Mouse (Mus musculus): ENCODE data around the gene Baiap2l1. TPM values are rescaled to one million over a fixed set of nuclear protein-coding genes. Genes with fewer than 3 reads are reported as not detected.
A peak's percentile ranks its signal among the peaks of the same experiment; 100 is the strongest.
"Not testable (repeated sequence)": the region's sequence is repeated elsewhere in the genome, so short reads cannot be mapped to it uniquely, and the experiment has no call there.

The Baiap2l1 gene
- total and polyA plus RNA-seq, 2 experiments from 2014 or later, result 0.63 to 1.9 TPM

DNA sequence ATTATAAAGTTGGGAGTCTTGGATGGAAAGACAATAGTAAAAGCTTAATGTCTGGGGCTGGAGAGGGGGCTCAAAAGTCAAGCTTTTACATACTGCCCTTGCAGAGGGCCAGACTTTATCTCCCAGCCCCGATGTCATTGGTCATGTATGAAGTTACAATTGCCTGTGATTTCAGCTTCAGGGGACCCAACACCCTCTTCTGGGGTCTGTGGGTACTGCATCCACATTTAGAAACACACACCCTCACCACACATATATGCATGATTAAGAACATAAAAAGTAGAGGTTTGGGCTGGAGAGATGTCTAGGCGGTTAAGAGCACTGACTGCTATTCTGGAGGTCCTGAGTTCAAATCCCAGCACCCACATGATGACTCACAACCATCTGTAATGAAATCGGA is 23.9 kb upstream of the Baiap2l1 start:
- H3K27me3 ChIP-seq (ENCODE audit: insufficient read depth, low read length), result no peaks in the 10 kb centered on the region
- 77% methylated on average over 3 of the region's 3 CpGs for WGBS
- TF ChIP-seq CTCF (IDR thresholded peaks at IDR 0.05; ENCODE audit: low read depth), result peak; percentile 55
- H3K4me3 ChIP-seq (ENCODE audit: low read length), result no peak overlapping the region
- no peaks in the 10 kb centered on the region for H3K36me3 ChIP-seq (ENCODE audit: insufficient read depth, low read length)
- no peak overlapping the region for H3K9ac ChIP-seq (replicated peaks; ENCODE audit: low read length)
- DNase-seq (ENCODE audit: low spot score) (no peak), ATAC-seq (no peak)
- no peak overlapping the region for H3K4me2 ChIP-seq (ENCODE audit: low read depth, low read length)
- no peak overlapping the region for H3K27ac ChIP-seq
- no peaks in the 10 kb centered on the region for H3K4me1 ChIP-seq (ENCODE audit: insufficient read depth, low read length)
- no peaks in the 10 kb centered on the region for H3K9me3 ChIP-seq (ENCODE audit: low read length)

DNA sequence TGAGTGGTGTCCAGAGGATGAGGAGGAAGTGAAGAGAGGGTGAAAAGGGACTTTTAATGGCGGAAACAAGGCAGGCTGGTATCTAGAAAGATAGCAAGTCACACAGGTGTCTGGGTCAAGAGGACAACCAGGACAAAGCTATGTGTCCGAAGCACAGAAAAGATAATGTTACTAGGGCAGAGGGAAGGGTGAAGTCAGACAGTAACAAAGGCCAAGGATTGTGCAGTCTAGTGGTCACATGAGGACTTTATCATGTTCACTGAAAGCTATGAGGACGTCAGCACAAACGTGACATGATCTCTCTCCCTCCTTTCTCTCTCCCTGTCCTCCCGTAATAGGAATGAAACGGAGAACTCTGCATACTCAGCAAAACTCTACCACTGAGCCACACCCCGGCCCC is 22.8 kb upstream of the Baiap2l1 start:
- no peak for TF ChIP-seq CTCF (IDR thresholded peaks at IDR 0.05; ENCODE audit: low read depth)
- no peaks in the 10 kb centered on the region for H3K27me3 ChIP-seq (ENCODE audit: insufficient read depth, low read length)
- no peak overlapping the region for H3K4me2 ChIP-seq (ENCODE audit: low read depth, low read length)
- DNase-seq (ENCODE audit: low spot score) (no peak), ATAC-seq (no peak)
- 88% methylated on average over 7 of the region's 7 CpGs for WGBS
- H3K4me1 ChIP-seq (ENCODE audit: insufficient read depth, low read length), result no peaks in the 10 kb centered on the region
- no peak overlapping the region for H3K27ac ChIP-seq
- H3K9ac ChIP-seq (replicated peaks; ENCODE audit: low read length), result no peak overlapping the region
- H3K36me3 ChIP-seq (ENCODE audit: insufficient read depth, low read length), result no peaks in the 10 kb centered on the region
- H3K9me3 ChIP-seq (ENCODE audit: low read length), result no peaks in the 10 kb centered on the region
- H3K4me3 ChIP-seq (ENCODE audit: low read length), result no peak overlapping the region

DNA sequence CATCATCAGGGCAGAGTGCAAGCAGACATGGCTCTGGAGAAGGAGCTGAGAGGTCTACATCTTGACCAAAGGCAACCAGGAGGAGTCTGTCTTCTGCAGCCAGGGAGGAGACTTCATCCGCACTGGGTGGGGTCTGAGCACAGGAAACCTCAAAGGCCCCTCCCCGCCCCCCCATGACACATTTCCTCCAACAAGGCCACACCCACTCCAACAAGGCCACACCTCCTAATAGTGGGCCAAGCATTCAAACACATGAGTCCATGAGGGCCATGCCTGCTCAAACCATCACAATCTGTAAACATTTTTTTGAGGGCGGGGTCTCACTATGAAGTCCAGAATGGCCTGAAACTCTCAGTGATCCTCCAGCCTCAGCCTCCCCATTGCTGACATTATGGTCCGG is 21.5 kb upstream of the Baiap2l1 start:
- TF ChIP-seq CTCF (IDR thresholded peaks at IDR 0.05; ENCODE audit: low read depth), result no peak
- DNase-seq (ENCODE audit: low spot score), result no peak

DNA sequence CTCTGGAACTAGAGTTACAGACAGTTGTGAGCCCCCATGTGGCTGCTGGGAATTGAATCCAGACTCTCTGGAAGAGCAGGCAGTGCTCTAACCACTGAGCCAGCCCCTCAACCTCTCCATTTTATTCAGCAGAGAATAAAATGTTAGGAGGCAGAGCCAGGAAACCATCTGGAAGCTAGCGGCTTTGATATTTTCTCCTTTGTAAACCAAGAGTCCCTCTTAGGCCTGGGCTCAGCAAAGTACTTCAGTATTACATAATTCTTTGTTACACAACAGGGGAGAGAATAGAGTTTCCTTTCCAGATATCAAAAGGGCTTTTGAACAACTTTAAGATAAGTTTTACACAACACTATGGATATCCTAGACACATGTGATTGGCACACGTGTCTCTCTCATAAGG is 15.0 kb upstream of the Baiap2l1 start:
- no peaks in the 10 kb centered on the region for H3K27me3 ChIP-seq (ENCODE audit: insufficient read depth, low read length)

More for the DNA sequence above, 21.5 kb upstream of the Baiap2l1 start:
- ATAC-seq, result no peak
- no peak overlapping the region for H3K27ac ChIP-seq
- no peaks in the 10 kb centered on the region for H3K27me3 ChIP-seq (ENCODE audit: insufficient read depth, low read length)
- H3K4me2 ChIP-seq (ENCODE audit: low read depth, low read length), result no peak overlapping the region
- no peak overlapping the region for H3K9ac ChIP-seq (replicated peaks; ENCODE audit: low read length)
- H3K9me3 ChIP-seq (ENCODE audit: low read length), result no peaks in the 10 kb centered on the region
- no peaks in the 10 kb centered on the region for H3K36me3 ChIP-seq (ENCODE audit: insufficient read depth, low read length)
- no peak overlapping the region for H3K4me3 ChIP-seq (ENCODE audit: low read length)
- H3K4me1 ChIP-seq (ENCODE audit: insufficient read depth, low read length), result no peaks in the 10 kb centered on the region
- 95% methylated on average over 4 of the region's 4 CpGs for WGBS

DNA sequence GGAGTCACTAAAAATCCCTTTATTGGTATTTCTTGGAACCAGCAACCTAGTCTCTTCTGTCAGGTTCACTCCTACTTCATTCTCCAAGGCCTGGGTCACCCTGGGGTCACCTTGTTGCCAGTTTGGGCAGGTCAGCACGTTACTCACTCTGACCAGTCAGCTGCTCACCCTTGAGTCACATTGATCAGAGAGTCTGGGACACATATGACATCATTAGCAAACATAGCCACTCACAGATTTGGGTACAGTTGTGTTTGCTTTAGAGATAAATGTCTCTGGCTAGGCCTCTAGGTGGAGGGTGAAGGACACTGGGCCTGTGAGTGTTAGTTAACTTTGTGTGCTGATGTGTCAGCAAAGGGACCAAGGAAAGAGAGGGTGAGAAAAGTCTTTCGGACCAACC is 14.3 kb upstream of the Baiap2l1 start:
- DNase-seq (ENCODE audit: low spot score), result no peak
- no peak for TF ChIP-seq CTCF (IDR thresholded peaks at IDR 0.05; ENCODE audit: low read depth)
- ATAC-seq, result no peak
- no peak overlapping the region for H3K9ac ChIP-seq (replicated peaks; ENCODE audit: low read length)
- no peaks in the 10 kb centered on the region for H3K36me3 ChIP-seq (ENCODE audit: insufficient read depth, low read length)
- H3K4me1 ChIP-seq (ENCODE audit: insufficient read depth, low read length), result no peaks in the 10 kb centered on the region
- H3K27ac ChIP-seq, result no peak overlapping the region
- H3K9me3 ChIP-seq (ENCODE audit: low read length), result no peaks in the 10 kb centered on the region
- no peaks in the 10 kb centered on the region for H3K27me3 ChIP-seq (ENCODE audit: insufficient read depth, low read length)
- H3K4me2 ChIP-seq (ENCODE audit: low read depth, low read length), result no peak overlapping the region
- no peak overlapping the region for H3K4me3 ChIP-seq (ENCODE audit: low read length)
- WGBS, result 75% methylated on average over 2 of the region's 2 CpGs

More for the DNA sequence above, 15.0 kb upstream of the Baiap2l1 start:
- H3K4me3 ChIP-seq (ENCODE audit: low read length), result no peak overlapping the region
- H3K4me2 ChIP-seq (ENCODE audit: low read depth, low read length), result no peak overlapping the region
- H3K36me3 ChIP-seq (ENCODE audit: insufficient read depth, low read length), result no peaks in the 10 kb centered on the region
- H3K9ac ChIP-seq (replicated peaks; ENCODE audit: low read length), result no peak overlapping the region
- no peak overlapping the region for H3K27ac ChIP-seq
- H3K4me1 ChIP-seq (ENCODE audit: insufficient read depth, low read length), result no peaks in the 10 kb centered on the region
- H3K9me3 ChIP-seq (ENCODE audit: low read length), result no peaks in the 10 kb centered on the region
- no peak for ATAC-seq
- TF ChIP-seq CTCF (IDR thresholded peaks at IDR 0.05; ENCODE audit: low read depth), result no peak
- WGBS, result 86% methylated on average over 2 of the region's 2 CpGs
- no peak for DNase-seq (ENCODE audit: low spot score)

DNA sequence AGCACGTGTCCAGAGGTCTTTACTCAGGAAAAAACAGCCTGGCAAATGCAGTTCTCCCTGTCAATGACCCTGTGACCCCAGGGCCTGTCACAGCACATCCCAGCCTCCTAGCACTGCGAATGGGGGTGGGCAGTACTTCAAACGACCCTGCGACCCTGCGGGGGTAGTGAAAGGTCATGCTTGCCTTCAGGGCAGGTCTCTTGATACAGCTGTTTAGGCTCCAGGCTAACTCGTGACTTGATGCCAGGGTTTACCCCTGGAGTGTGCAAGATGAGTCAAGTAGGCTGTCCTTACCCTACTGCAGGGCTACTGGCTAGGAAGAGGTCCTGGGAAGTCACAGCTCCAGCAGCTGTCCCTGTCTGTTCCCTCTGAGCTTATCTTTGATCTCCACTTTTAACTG is 13.1 kb upstream of the Baiap2l1 start:
- TF ChIP-seq CTCF (IDR thresholded peaks at IDR 0.05; ENCODE audit: low read depth), result no peak
- WGBS, result 6% methylated on average over 6 of the region's 6 CpGs
- no peak for ATAC-seq

DNA sequence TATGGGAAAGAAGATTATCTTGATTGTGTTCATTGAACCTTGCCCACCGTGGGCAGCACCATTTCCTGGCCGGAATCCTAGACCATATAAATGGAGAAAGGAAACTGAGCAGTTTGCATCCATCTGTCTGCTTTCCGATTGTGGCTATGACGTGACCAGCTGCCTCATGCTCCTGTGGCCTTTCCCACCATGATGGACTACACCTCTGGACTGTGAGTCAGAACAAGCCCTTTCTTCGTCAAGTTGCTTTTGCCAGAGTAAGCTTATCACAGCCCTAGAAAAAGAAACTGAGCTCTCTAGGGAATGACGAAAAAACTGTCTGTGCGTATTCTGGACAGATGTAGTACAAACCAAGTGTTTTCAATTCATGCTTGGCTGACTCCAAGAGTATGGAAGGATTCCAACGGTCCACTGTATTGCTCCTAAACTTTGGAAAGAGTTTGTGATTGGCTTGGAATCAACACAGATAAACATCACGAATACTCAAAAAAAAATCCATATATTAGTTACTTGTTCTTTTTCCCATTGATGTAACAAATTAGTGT is 10.8 kb upstream of the Baiap2l1 start:
- no peak for DNase-seq (ENCODE audit: low spot score)

More for the DNA sequence above, 13.1 kb upstream of the Baiap2l1 start:
- Histone ChIP-seq H3K27me3 (ENCODE audit: insufficient read depth, low read length) (no peaks in the 10 kb centered on the region), H3K9me3 (ENCODE audit: low read length) (no peaks in the 10 kb centered on the region), H3K27ac (no peak overlapping the region), H3K9ac (replicated peaks; ENCODE audit: low read length) (no peak overlapping the region), H3K4me3 (ENCODE audit: low read length) (no peak overlapping the region), H3K36me3 (ENCODE audit: insufficient read depth, low read length) (no peaks in the 10 kb centered on the region), H3K4me2 (ENCODE audit: low read depth, low read length) (no peak overlapping the region), H3K4me1 (ENCODE audit: insufficient read depth, low read length) (no peaks in the 10 kb centered on the region)
- DNase-seq (ENCODE audit: low spot score), result no peak

DNA sequence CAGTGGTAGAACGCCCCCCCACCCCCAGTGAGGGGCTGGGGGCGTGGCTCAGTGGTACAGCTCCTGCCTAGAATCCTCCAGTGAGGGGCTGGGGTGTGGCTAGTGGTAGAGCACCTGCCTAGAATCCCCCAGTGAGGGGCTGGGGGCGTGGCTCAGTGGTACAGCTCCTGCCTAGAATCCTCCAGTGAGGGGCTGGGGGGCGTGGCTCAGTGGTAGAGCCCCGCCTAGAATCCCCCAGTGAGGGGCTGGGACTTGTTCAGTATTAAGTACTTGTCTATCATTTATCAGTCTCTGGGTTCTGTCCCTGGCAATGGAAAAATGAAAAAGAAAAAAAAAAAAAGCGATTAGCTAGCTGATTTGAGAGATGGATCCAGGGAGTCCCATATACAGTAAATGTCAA is 8.6 kb upstream of the Baiap2l1 start:
- 84% methylated on average over 6 of the region's 6 CpGs for WGBS
- H3K36me3 ChIP-seq (ENCODE audit: insufficient read depth, low read length); ATAC-seq; H3K27me3 ChIP-seq (ENCODE audit: insufficient read depth, low read length); H3K27ac ChIP-seq; H3K9ac ChIP-seq (replicated peaks; ENCODE audit: low read length); H3K4me3 ChIP-seq (ENCODE audit: low read length); H3K4me2 ChIP-seq (ENCODE audit: low read depth, low read length); H3K4me1 ChIP-seq (ENCODE audit: insufficient read depth, low read length); DNase-seq (ENCODE audit: low spot score); H3K9me3 ChIP-seq (ENCODE audit: low read length): not testable (repeated sequence)

More for the DNA sequence above, 10.8 kb upstream of the Baiap2l1 start:
- no peaks in the 10 kb centered on the region for H3K27me3 ChIP-seq (ENCODE audit: insufficient read depth, low read length)
- TF ChIP-seq CTCF (IDR thresholded peaks at IDR 0.05; ENCODE audit: low read depth), result no peak
- H3K36me3 ChIP-seq (ENCODE audit: insufficient read depth, low read length), result no peaks in the 10 kb centered on the region
- H3K4me3 ChIP-seq (ENCODE audit: low read length), result no peak overlapping the region
- H3K27ac ChIP-seq, result no peak overlapping the region
- WGBS, result 79% methylated on average over 9 of the region's 9 CpGs
- H3K4me1 ChIP-seq (ENCODE audit: insufficient read depth, low read length), result no peaks in the 10 kb centered on the region
- H3K4me2 ChIP-seq (ENCODE audit: low read depth, low read length), result no peak overlapping the region
- no peak overlapping the region for H3K9ac ChIP-seq (replicated peaks; ENCODE audit: low read length)
- H3K9me3 ChIP-seq (ENCODE audit: low read length), result no peaks in the 10 kb centered on the region
- ATAC-seq, result no peak
